Mouse (Mus musculus) G1E (cell line): ENCODE data around the gene Gpc5.

Source experiments
- CTCF ChIP-seq: IDR thresholded peaks from 2 replicates; pipeline ENCODE4 v1.5.1; 2012; ENCODE audit warnings: low read depth, low read length, inconsistent platforms, mixed read lengths
- GATA1 ChIP-seq: IDR thresholded peaks from 2 replicates; pipeline ENCODE4 v1.6.1; 2012; ENCODE audit warnings: borderline replicate concordance, low read length, inconsistent platforms, mixed read lengths
- GATA2 ChIP-seq: IDR thresholded peaks from 2 replicates; pipeline ENCODE4 v1.6.1; 2012; ENCODE audit warnings: low read depth, low read length, inconsistent platforms, borderline replicate concordance

GRCm38 (mm10) chr14:116209045-116209444 lies 1117.0 kb downstream of the Gpc5 start:
- TF ChIP-seq CTCF (no peak), GATA2 (no peak), GATA1 (no peak)
